Mouse (Mus musculus) heart, adult 8-10 months (tissue): ENCODE results near the gene Gper1. TPM values are rescaled to one million over a fixed set of nuclear protein-coding genes. Genes with fewer than 3 reads are reported as not detected.

Source experiments
- DNase-seq: peaks from one replicate; pipeline ENCODE4 v3.0.0; 2022; ENCODE audit warnings: low spot score
- total RNA-seq, 4 experiments: library from RNA; stranded (reverse); gene quantifications; 2 replicates each; pipeline ENCODE4 v1.2.4; 2022

The Gper1 gene
- total RNA-seq = 1 to 10 TPM; 1.1 to 1.6 (median 1.3) TPM

GRCm38 (mm10) chr5:139423026-139423865 is at the start of gene Gper1:
Gene Gper1 (plus strand): TSS chr5:139423151.
- DNase-seq = no peak

GRCm38 (mm10) chr5:139373889-139374444 is 49.0 kb upstream of the Gper1 start:
- no peak for DNase-seq

DNA sequence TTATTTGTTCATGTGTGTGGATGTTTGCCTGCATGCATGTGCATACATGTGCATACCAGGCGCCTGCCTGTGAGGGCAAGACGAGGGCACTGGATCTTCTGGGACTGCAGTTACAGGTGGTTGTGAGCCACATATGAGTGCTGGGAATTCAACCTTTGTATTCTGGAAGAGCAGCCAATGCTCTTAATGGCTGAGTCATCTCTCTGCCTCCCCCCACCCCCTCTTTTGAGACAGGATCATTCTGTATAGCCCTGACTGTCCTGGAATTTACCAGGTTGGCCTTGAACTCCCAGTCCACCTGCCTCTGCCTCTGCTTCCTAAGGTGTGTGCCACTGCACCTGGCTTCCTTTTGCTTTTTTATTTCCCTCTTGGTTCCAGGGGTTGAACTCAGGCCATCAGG is 48.1 kb upstream of the Gper1 start:
- no peak for DNase-seq

GRCm38 (mm10) chr5:139377468-139378270 is 45.3 kb upstream of the Gper1 start, which contains the start of gene Gpr146:
Gene Gpr146 (plus strand): TSS chr5:139377697.
- DNase-seq = peak; percentile 74

DNA sequence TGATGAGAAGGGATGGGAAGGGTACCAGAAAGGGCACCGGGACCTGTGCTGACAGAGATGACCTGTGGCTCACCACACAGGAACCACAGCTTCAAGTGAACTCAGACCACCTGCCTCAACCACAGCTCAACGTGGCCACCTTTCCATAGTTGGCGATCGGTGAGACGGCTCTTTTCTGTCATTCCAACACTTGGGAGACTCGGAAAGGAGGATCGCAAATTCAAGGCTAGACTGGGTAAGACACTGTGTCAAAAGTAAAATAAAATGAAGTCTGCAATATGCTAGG is 44.7 kb upstream of the Gper1 start:
- DNase-seq = no peak

DNA sequence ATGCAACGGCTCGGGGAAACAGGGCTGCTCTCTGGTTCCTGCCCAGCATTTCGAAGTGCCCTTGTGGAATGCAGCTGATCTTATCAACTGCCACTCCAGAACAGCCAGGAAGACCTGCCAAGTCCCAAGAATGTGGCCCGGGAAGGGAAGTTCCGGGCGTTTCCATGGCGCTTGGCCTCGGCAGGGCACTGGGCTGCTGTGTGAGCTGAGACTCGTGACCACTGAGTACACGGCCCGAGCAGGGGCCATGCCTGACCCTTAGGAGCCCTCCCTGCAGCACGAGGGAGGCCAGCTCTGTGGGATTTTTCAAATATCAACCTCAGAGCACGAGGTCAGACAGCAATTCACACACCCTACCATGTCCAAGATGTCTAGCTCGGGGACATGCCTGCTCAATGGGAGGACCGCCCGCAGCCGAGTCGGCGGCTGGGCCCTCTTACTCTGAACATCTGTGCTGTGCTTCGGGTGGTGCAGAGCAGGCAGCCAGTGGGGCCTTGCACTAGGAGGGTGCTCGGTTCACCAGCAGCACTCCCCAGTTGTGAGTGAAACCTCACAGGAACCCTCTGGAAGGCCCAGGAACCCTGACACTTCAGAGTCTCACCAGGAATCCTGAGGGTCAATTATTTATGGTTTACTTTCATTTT is 43.8 kb upstream of the Gper1 start:
- peak; percentile 85 for DNase-seq

DNA sequence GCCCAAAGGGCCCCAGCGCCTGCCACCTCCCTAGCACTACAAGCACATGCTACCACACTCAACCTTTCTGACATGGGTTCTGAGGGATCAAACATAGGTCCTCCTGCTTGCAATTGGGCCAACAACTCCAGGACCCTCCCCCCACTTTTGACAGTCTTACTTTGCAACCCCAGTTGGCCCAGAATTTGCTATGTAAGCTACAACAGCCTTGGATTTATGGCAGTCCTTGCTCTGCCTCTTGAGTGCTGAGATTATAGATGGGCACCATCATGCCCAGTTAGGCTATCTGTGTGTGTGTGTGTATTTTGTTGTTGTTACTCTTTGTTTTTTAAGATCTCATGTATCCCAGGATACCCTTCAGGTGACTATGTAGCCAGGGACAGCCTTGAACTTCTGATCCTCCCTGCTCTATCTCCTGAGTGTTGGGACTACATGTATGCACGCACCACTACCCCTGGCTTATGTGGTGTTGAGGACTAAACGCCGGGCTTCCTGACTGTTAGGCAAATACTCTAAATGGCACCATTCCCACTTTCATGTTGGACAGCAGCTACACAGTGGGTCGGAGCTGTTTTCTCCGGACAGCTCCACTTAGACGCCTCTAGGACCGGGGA is 43.1 kb upstream of the Gper1 start:
- DNase-seq = no peak

- DNase-seq = peak; percentile 97
Measured at GRCm38 (mm10) chr5:139380385-139381248, 42.3 kb upstream of the Gper1 start.

DNA sequence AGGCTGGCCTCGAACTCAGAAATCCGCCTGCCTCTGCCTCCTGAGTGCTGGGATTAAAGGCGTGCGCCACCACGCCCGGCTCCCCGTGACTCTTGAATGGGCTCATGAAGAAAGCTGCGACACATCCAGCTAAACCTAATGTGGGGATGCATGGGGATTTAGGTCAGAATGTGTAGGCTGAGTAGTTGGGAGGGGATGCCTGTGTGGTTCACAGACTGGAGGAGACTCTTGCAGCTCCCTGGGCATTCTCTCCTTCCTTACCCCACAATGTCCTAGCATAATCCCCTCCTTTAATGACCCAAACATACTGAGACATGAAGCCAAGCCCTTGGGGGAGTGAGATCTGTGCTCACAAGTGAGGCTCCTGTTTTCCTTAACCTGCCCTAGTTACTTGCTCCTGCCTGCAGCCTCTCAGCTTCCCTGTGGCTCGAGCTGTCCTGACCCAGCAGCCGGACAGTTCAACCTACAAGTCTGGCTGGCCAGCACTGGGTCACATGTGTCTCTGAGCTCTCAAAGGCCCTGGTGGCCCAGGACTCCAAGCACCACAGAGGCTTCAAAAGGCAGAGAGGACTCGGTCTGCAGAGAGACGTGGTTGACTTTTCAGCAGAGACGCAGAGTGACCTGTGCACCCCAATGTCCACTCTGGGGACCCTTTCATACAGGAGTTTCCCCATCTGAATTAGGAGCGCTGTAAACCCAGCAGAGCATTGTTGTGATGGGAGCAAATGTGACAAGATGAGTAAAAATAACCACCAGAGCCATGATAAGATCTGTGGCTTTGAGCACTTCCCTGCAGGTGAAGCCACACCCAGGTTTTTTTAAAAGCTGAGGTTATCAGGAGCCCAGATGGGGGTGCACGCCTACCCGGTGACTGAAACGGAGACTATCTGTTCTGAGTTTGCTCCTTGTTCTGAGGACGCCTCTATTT is 41.1 kb upstream of the Gper1 start:
- DNase-seq = peak; percentile 64

DNA sequence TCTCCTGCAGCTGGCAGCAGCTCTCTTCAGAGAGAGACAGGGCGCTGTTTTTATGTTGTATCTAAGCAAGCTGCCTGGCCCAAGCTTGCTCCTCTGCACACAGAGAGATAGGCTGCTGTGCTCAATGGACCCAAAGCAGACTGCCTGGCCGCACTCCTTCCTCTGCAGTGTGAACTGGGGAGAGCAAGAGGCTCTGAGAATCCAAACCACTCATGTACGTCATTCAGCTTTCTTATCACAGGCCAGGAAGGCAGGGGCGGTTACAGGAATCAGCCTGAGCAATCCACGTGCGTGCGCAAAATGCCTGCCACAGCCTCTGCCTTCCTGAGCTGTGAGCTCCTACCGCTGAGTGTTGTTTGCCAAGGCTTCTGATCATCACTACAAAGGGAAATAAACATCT is 40.2 kb upstream of the Gper1 start:
- peak; percentile 87 for DNase-seq

GRCm38 (mm10) chr5:139383234-139383633 is 39.7 kb upstream of the Gper1 start:
- DNase-seq = no peak

DNA sequence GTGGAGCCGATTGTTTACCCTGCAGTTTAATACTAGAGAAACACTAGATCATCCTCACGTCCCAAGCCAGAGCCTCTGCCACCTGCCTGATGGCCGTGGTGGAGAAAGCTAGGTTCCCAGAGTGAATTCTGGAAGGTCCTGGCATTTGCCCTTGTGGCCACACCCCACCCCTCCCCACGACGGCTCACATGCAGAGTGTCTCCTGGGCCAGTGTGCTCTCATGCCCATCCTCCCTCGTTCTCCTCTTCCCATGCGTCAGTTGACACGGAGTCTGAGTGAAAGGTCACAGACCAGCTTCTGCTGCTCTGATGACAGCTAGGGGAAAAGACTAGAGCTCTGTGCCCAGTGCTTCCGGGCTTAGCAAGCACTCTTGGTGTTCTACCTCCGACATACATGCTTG is 38.4 kb upstream of the Gper1 start:
- DNase-seq = no peak

- DNase-seq = no peak
Measured at GRCm38 (mm10) chr5:139386047-139386446, 36.9 kb upstream of the Gper1 start.

- DNase-seq = no peak
Measured at GRCm38 (mm10) chr5:139387329-139388194, 35.4 kb upstream of the Gper1 start.

DNA sequence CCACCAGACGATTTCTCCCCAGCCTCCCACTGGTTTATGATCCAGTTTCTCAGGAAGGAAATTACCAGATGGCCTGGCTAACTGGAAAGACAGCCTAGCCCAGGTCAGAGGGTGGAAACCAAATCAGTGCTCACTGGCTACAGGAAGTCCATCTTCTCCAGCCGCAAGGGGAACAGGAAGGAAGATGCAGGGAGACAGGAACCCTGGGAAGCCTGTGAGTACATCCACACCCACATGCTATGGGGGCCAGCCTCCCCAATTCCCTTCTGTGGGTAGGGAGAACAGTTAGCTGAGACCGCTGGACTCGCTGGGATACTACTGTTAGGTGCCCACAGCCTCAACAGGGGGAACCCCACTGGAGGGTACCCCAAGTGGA is 34.8 kb upstream of the Gper1 start:
- peak; percentile 80 for DNase-seq

GRCm38 (mm10) chr5:139388694-139389675 is 34.0 kb upstream of the Gper1 start:
- no peak for DNase-seq

DNA sequence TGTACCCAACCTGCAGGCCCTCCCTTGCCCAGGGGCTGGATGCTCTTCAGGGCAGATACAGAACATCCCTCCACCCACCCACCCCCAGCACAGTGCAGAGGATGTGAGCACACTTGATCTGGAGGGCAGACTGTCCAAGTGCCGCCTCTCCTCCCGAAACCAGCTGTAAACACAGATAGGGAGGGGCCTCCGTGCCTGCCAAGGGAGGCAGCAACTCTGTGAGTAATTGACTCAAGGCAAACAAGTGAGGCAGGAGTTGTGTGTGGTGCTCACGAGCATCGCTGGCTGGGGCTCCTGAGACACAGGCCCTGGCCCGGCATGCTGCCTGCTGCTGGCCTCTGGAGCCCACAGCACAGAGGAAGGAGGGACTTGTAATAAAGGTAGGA is 33.3 kb upstream of the Gper1 start:
- peak; percentile 73 for DNase-seq
